Mouse (Mus musculus): ENCODE measurements around the gene Dll1. TPM values are rescaled to one million over a fixed set of nuclear protein-coding genes. Genes with fewer than 3 reads are reported as not detected.

Dll1 gene
- total RNA-seq, 2 experiments from 2014 or later: 3.6 to 5.2 TPM

GRCm38 (mm10) chr17:15378413-15379109 lies 1.9 kb upstream of the Dll1 start:
- no peak for DNase-seq

DNA sequence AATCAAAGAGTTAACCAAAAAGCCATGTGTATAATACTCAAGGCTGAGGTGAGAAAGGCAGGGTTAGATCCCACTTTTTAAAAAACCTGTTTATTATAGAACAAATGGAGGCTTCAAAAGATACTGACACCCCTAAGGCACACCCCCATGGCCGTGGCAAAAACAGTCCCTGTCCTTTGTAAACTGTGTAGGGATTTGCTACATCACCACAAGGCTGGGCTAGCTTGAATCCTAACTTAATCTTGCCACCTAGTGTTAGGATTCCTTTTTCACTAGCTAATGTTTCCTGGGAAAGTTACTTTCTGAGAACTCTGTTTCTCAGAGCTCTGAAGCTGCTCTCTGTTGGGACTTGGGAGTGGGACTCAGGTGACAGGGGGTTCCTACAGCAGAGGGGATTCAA lies 1.2 kb upstream of the Dll1 start:
- DNase-seq: peak in 1 of 2 experiments; percentile 37

DNA sequence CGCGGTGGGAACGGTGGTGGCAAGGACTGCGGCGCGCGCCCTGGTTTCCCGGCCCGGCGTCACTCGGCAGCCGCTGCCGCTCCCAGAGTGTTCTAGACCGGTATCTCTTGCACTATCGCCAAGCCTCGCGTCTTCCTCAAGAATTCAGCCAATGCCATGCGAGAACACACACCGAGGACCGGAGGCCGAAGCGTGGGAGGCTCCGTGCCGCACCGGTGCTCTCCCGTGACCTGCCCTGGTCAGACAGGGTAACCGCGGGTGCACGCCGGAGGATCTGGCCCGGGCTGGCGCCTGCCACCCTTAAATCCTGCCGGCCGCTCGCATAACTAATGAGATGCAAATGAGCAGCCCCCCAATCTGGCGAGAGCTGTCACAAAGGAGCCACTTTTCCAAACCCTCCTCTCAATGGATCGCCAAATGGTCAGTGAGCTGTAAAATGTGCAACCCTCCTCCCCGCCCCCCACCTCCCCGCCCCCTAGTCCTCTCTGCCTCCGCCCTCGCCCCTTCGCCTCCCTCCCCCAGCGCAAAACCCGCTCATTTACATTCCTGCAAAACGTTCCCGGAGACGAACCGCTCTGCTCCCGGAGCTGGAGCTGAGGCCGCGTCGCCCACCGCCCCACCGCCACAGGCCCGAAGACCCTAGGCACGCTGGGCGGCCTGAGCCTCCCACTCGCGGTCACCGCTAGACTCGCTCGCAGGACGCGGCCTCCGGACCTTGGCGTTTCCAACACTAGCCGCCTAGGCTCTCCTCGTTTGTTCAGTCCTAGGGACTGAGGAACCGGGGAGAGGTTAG lies 775 bp downstream of the Dll1 start:
- peak; percentile 73 for DNase-seq

- no peak for DNase-seq
Observed at GRCm38 (mm10) chr17:15375224-15375623, 1.4 kb downstream of the Dll1 start.

GRCm38 (mm10) chr17:15374321-15375141 lies 2.1 kb downstream of the Dll1 start:
- no peak for DNase-seq

DNA sequence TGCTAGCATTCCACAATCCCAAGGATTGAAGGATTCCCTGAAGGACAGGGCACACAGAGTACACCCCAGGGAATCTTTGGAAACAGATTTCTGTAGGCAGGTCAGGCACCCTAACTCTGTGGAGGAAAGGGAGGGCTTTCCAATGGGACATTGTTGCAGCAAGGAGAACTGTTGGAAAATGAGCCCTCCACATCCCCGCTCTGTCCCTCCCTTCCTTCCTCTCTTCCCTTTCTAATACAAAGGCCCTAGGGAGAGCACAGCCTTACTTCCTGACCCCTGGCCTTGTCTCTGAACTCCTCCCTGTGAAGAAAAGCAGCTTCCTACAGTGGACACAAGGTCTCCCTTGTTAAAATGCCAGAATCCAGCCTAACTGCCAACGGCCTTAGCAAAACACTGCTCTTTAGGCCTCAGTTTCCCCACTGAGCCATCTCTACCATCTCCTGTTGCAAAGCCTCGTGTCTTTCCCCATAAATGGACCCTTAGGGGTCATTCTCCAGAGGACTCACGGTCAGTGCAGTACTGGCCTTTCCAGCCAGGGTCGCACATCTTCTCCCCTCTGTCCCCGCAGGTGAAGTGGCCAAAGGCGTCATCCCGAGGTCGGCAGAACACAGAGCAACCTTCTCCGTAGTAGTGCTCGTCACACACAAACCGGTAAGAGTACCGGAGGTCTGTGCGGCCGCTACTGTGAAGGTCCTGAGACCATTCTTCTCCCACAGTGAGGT lies 3.6 kb downstream of the Dll1 start:
- no peak for DNase-seq

GRCm38 (mm10) chr17:15371967-15372835 lies 4.5 kb downstream of the Dll1 start:
- no peak for DNase-seq

GRCm38 (mm10) chr17:15370401-15370800 lies 6.3 kb downstream of the Dll1 start:
- no peak for DNase-seq

GRCm38 (mm10) chr17:15365650-15366049 lies 11.0 kb downstream of the Dll1 start:
- DNase-seq: peak in 1 of 2 experiments; percentile 39

GRCm38 (mm10) chr17:15363656-15364055 lies 13.0 kb downstream of the Dll1 start:
- no peak for DNase-seq

DNA sequence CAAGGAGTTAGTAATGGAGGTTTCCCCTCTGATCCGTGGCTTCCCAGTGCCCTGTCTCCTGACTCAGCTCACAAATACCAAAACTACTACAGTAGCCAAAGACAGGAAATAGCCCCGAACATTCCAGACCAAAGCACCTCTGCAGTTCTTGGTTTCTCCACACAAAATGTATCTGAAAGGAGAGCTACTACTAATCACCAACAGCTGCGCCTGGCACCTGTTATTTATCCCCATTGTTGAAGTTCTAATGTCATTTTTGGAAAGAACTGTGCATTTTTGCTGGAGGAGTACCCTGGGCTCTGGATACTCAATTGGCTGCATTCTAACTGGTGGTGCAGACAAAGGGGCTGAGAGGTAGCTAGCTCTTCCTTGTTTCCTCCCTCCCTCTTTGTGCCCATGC lies 19.6 kb downstream of the Dll1 start:
- no peak for DNase-seq

- peak in 1 of 2 experiments; percentile 32 for DNase-seq
Observed at GRCm38 (mm10) chr17:15356526-15356925, 20.1 kb downstream of the Dll1 start.

GRCm38 (mm10) chr17:15355072-15355471 lies 21.6 kb downstream of the Dll1 start:
- no peak for DNase-seq

GRCm38 (mm10) chr17:15354006-15354405 lies 22.7 kb downstream of the Dll1 start:
- no peak for DNase-seq

GRCm38 (mm10) chr17:15352869-15353610 lies 23.6 kb downstream of the Dll1 start:
- no peak for DNase-seq

GRCm38 (mm10) chr17:15350152-15350551 lies 26.5 kb downstream of the Dll1 start:
- DNase-seq: no peak

DNA sequence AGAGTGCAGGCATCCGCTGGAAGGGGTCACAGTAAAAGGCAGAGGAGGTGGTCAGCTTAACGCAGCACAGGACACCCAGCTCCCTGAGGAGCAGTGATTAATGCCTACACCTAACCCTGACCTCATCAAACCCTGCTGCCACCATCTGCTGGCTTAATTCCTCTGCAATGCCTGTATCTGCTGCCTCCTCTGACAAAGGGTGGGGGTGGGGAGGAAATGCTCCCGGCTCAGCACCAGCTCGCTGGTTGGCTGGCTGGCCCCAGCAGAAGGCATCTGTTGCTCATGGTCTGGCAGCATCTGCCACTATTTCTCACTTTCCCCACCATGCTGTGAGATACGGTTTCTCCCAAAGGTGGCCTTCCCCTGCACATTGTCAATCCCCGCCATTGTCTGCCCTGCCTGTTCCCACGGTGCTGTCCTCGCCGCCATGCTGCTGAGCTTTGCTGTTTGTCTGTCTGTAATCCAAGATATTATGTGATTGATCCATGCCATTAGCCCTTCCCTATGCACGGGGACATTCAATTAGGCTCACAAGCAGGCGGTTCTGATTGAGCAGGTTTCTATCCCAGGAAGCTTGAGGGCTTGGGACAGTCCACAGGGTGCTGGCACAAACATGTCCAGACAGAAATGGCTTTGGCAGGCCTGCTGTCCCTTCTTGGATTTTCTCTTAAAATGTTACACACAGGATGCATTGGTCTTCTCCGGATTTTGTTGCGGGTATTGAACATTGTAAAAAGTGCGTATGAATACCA lies 33.4 kb downstream of the Dll1 start:
- DNase-seq: peak in 1 of 2 experiments; percentile 24

- DNase-seq: no peak
Observed at GRCm38 (mm10) chr17:15337906-15338305, 38.8 kb downstream of the Dll1 start.

- DNase-seq: no peak
Observed at GRCm38 (mm10) chr17:15329740-15330318, 46.8 kb downstream of the Dll1 start.
